Mouse (Mus musculus): ENCODE measurements around the gene Epn1.

GRCm38 (mm10) chr7:5109301-5109700 lies 29.3 kb downstream of the Epn1 start:
- no peak for TF ChIP-seq FLI1 (IDR thresholded peaks at IDR 0.05; ENCODE audit: low read length)
- no peak for TF ChIP-seq GATA1 (IDR thresholded peaks at IDR 0.05; ENCODE audit: borderline replicate concordance, low read length)

Data from megakaryocyte, embryonic 14.5 days (primary cell).